Mouse (Mus musculus): ENCODE results near the gene Numbl.
"Not testable (repeated sequence)": the region's sequence is repeated elsewhere in the genome, so short reads cannot be mapped to it uniquely, and the experiment has no call there.

Numbl gene

DNA sequence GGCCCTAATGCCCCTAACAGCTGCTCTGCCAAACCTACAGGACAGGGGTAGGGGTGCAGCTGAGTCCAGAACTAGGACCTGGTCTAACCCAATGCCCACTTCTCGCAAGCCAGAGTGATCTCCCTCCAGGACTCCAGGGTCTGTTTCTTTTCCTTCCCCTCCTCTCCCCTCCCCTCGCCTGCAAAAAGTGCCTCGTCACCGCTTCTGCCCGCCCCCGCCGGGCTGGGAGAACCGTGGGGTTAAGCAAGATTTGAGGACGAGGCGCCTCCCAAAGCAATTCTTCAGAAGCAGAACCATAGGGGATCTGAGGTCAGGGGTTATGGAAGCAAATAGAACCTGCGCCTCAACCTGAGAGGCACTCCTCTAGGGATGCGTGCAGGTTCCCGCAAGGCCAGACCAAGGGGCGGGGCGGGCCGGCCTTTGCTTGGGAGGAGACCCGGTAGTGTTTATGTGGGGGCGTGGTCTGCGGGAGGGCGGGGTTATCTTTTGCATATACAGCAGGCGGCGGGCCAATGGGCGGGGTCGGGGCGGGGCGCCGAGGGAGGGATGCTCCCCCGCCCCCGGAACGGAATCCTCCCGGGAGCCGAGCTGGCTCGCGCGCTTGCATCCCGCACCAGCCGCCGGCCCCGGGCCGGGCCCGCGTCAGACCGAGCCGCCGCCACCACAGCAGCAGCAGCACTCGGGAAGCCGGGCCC, at the start of gene Numbl:
Numbl (plus strand) TSS at position 229 of the 695 bp plus-strand sequence.
- peak; percentile 99 to 100 for DNase-seq

DNA sequence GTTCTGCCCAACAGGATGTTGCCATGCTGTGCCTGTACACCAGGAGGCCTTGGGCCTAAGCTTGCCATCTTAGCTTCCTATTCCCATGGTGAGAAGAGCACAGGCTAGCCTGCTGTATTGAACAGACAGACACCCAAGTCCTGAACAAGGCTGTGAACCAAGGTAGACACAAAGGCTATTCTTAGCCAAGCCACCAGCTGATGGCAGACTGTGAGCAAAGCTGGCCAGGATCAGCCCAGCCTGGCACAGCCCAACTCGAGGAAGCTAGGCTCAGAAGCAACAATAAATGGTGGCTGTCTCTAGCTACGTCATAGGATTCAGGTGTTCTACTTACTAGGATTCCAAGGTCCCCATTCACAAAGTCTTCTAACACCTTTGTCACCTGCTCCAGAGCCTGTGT, 45.6 kb upstream of the Numbl start:
- DNase-seq = no peak

DNA sequence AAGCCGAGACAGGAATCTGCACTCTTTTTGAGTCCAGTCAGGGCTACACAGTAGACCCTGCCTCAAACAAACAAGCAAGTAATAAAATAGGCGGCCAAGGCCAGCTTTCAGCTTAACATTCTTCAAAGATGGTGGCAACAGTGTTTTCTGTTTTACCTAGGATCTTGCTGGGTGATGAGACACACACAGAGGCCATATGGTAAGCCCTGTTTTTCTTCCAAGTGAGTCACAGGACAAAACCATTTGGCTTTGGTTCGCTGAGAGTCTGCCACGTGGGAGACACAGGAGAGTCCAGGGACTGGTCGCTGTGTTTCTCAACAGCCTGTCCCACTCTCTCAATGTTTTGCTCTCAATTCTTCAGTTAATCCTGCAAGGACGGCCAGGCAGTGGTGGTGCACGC, 39.6 kb upstream of the Numbl start:
- peak; percentile 57 to 59 for DNase-seq

DNA sequence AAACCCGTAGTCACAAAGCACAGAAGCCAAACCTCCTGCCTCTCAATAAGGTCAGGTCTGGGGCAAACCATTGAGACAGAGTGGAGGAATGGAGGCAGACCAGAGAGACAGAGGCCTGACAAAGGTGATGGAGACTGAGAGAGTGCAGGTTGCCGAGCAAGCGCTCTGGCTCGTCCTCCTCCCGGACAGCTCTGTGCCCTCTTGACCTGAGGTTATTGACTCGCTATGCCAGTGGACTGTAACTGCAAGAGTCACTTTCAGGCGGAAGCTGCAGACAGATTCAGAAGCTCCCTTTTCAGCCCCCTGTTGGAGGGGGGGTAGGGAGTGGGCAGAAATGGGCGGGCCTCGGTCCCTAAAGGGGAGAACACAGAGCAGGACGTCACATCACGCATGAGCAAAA, 38.3 kb upstream of the Numbl start:
- no peak for DNase-seq

DNA sequence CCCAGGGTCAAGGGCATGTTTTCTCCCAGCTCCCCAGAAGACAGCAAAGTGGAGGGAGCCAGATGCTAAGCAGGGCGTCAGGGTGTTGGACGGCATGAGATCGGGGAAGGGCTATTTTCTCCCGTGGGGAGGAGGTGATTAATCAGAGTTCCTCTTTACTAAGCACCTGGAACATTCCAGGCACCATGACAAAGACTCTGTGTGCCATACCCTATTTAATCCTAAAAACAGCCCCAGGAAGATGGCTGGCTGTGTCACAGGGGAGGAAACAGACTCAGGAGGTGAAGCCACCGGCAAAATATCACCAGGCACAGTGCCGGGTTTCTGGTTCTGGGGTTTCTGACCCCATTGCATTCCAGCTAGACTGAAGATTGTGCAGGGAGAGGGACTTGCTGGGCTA, 36.3 kb upstream of the Numbl start:
- DNase-seq = no peak

DNA sequence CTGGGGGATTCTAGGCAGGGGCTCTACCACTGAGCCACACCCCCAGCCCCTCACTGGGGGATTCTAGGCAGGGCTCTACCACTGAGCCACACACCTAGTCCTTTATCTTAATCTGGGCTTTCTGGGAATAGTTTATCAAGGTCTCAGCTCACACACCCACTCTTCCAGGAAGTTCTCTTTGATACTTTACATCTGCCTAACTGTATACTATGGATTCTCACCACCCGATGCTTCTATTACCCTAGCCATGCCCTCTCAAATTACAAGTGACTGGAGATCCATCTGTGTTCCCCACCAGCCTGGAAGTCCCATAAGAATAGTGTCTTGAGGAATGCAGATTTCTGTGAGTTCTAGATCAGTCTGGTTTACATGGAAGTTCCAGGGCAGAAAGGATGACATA, 35.7 kb upstream of the Numbl start:
- DNase-seq = no peak

DNA sequence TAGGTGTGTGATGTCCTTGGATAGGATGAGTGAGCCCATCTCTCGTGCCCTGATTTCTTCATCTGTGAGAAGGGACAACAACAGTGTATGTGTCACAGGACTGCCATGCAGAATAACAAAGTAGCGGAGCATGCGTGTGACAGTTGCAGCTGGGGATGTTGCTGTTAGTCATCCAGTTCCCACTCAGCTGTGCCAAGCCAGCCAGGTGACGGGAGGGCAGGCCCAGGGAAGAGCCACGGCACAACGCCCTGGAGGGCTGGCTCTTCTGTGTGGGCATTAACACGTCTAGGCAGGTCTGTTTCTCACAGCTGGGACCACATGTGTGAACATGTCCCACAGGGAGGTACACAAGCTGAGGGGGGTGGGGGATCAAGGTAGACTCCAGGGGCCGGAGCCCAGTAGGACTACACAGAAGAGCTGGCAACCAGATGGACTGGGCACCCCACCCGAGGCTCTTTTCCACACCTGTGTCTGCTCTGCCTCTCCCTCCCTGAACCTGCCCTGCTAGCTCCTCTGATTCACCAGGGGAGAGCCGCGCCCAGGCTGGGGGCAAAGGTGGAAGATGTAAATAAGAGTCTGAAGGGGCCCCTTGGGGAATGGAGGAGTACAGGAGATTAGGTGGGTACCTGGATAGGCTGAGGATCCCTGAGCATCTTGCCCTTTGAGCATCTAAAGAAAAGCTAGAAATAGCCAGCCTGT, 33.2 kb upstream of the Numbl start:
- peak in 1 of 2 experiments; percentile 49 for DNase-seq

DNA sequence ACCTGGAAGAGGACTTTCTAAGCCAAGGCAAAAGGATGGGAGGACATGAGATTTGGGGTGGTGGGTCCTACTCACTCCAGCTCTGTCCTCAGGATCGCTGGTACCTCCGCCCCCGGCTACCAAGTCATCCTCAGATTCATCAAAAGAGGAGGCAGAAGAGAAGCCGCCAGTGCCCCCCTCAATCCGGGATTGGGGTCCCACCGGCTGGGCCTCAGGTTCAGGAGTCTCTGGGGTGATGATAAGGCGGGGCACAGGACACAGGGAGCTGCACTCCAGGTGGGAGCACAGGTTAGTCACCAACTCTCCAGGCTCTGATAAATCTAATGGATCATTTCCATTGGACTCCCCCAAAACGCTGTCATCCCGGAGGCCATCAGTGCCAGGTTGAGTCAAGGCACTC, 31.0 kb upstream of the Numbl start:
- peak in 1 of 2 experiments; percentile 31 for DNase-seq

DNA sequence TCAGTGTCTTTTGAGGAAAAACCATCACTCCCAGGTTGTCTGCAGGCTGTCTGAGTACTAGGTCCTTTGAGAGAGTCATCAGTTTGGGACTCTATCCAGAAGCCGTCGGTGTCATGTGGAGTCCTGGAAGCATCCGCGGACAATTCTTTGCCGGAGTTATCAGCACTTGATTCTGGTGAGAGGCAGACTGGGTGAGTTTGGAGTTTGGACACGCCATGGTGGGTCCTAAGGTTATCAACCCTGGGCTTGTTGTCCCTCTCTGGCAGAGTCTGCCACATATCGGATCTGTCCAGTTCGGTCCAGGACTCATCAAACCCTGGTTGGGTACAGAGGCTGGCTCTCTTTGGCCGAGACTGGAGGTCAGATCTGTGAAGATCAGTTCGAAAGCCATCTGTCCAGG, 30.6 kb upstream of the Numbl start:
- peak; percentile 69 to 73 for DNase-seq

DNA sequence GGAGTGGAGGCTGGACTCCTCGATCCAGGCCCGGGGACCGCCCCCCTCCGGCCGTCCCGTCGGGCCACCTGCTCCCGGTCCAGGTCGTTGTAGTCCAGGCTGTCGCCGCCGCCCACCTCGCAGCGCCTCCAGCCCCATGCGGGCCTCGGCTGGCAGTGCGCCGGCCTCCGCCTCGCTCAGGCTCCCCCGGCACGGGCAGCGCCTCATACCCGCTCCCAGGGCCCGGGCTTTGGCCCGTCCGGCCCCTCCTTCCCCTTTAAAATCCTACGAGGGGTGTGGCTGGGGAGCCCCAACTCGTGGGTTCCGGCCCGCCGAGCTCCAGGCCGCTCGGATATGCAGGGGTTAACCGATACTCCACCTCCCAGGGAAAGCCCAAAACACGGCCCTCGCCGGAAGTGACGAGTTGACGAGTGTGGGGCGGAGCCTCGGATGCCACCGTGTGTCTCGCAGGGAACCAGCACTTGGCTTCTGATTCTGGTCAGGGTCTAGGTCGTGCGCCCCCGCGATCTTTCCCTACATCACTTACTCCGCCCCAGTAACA, 29.9 kb upstream of the Numbl start, which contains the start of gene Itpkc:
Itpkc (minus strand) TSS at position 381 of the 541 bp plus-strand sequence.
- DNase-seq = peak; percentile 94 to 95

DNA sequence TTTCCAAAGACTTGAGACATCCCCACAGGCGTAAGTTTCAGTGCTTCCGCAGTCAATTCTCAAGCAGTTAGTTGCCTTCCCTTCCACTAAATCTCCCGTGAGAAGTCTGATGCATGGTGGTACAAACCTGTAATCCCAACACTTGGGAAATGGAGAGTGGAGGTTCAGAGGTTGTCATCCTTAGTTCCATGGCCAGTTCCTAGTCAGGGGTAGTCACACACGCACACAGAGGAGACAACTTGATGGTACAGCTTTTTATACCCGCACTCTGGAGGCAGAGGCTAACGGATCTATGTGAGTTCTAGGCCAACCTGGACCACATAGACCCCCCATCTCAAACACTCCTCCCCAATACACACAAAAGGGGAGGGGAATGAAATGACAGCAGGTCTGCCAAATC, 29.4 kb upstream of the Numbl start:
- no peak for DNase-seq

DNA sequence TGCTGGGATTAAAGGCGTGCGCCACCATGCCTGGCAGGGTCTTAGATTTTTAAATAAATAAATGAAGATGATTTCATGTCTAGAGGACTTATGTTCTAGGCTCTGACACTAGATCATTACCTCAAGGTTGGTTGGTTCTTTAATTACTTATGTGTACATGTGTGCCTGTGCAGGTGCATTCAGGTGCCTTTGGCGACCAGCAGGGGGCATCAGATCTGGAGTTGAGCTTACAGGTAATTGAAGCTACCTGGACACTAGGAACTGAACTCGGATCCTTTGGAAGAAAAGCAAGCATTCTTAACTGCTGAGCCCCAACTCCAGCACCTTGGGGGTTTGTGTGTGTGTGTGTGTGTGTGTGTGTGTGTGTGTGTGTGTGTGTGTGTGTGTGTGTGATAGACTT, 27.5 kb upstream of the Numbl start:
- DNase-seq = no peak

DNA sequence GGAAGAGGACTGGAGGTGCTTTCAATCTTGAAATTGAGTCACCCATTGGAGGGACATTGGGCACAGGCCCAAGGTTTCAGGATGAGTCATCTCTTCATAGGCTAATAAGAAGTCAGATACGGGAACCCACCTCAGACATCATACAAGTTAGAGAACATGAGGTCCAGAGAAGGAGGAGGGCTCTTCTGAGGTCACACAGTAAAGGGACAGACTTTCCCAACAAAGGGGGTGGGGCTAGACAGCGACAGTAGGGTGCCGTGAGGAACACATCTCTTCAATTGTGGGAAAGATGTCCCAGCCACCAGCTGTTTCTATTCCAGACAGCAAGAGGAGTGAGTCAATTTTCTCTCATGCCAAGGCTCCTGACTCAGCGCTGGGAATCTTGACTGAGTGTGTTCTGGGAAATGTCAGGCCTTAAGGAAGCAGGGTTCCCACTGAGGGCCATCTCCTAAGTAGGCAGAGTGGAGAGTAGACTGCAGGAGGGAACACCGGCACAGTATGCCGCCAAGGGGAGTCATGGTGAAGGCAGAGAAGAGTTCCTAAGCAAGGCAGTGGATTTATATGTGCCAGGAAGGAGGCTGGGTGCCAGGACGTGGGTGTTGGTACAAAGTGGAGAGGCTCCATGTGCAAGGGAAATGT, 26.4 kb upstream of the Numbl start:
- peak in 1 of 2 experiments; percentile 36 for DNase-seq

DNA sequence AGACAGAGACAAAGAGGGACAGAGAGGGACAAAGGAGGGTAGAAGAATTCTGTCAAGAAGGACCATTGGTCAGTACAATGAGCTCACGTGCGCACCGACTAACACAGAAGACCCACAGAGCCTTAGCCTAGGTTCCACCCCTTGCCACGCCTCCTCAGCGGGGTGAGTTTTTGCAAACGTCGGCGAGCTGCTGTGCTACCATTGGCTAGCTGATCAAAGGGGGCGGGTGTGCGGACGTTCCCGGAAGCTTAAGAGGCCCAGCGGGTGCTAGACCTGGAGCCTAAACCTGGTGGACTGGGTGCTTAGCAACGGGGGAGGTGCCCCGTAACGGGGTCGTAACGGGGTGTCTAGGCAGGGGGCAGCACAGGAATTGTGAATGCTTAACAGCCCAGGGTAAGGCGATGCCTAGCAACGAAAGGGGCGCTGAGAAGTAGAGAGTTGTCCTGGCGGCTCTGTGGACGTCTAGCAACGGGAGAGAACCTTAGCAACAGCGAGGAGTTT, 25.4 kb upstream of the Numbl start, which contains the start of gene Coq8b:
Coq8b (plus strand) TSS at position 243 of the 501 bp plus-strand sequence.
- peak; percentile 96 to 97 for DNase-seq

DNA sequence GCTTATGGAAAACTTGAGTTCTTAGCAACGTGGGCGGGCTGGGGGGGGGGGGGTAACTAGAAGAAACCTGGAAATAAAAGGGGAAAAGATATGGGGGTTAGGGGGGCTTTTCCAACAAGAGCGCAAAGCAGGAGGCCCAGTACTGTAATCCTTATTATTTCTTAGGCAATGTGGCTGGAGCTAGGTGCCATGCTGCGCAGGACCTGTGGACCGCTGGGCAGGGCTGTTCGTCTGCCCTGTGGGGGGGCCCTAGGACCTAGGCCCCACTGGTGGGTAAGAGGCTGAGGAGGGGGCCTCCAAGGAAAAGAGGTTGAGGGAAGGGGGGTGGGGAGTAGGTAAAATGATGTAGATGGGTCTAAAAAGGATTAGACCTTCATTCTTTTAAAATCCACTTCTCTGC, 24.9 kb upstream of the Numbl start:
- DNase-seq = peak in 1 of 2 experiments; percentile 37

DNA sequence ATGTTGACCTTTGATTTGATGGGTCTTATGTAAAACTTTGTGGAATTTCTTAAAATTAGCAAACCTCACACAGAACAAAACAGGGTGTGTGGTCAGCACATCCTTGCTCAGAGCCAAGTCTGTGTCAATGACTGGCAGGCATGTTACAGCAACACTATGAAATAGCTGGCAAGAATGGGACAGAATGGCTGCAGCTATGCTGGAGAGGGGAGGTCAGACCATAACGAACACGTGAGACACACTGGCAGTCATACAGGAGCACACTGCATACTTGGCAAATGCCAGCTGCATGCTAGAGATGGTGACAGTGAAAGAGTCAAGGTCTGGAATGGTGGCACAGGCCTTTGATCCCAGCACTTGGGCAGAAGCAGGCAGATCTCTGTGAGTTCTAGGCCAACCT, 22.5 kb upstream of the Numbl start:
- no peak for DNase-seq

DNA sequence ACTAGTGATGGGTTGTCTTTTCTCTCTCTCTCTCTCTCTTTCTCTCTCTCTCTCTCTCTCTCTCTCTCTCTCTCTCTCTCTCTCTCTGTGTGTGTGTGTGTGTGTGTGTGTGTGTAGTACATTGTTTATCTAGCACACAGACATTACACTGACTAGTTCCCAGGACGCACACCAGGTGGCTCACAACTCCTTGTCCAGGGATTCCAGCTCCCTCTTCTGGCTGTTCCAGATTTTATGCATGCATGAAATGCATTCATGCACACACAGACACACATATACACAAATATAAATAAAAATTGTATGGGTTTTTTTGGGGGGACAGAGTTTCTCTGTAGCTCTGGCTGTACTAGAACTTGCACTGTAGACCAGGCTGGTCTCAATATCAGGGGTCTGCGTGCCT, 20.7 kb upstream of the Numbl start:
- DNase-seq = no peak

DNA sequence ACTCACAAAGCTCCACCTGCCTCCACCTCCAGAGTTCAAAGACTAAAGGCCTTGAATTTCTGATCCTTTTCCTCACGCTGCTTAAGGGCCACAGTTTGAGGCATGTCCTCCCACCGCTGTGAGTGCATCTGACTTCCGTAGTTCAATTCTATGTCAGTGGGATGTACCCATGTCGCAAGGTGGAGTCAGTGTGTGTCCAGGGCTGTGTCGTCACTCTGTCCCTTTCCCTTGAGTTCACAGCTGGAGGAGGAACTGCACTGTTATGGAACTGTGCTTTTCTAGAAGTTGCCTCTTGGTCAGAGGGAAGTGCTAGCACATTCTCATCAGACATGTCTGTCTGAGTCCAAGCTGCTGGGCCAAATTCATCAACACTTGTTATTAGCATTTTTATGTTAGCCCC, 19.7 kb upstream of the Numbl start:
- no peak for DNase-seq

DNA sequence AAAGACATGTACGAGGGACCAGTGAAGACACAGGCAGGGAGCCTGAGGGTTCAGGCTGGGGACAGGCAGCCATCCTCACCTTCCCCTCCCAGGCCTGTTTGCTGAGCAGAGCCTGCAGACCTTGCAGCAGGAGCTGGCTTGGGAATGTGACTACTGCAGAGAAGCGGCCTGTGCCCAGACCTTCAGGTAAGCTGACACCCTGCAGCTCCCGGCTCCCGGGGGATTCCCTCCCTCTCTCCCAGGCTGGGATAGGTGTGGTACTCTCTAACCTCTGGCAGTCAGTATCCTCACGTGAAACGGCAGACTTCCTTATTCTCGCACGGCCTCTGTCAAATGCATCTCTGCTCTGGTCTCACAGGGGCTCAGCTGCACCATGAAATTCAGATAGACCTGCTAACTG, 15.0 kb upstream of the Numbl start:
- DNase-seq = no peak

DNA sequence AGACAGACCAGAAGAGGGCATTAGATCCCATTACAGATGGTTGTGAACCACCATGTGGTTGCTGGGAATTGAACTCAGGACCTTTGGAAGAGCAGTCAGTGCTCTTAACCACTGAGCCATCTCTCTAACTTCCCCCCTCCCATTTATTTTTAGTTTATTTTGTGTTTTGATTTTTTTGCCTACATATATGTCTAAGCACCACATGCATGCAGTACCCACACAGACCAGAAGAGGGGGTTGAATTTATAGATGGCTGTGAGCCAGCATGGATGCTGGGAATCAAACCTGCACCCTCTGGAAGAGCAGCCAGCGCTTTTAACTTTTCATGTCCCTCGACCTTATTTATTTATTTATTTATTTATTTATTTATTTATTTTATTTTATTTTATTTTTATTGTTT, 14.1 kb upstream of the Numbl start:
- DNase-seq = not testable (repeated sequence)

DNA sequence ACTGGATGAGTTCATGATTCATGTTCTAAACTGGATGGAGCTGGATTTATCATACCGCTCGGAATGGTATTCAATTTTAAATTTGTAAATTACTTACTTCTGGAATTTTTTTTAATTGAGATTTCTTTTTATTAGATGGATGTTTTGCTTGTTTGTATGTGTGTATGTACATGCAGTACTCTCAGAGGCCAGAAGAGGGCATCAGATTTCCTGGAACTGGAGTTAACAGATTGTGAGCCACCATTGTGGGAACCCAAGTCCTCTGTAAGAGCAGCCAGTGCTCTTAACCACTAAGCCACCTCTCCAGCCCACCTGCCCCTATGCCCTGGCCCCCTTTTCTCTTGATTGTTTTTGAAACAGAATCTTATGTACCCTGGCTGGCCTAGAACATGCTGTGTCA, 9.1 kb upstream of the Numbl start:
- peak; percentile 71 to 77 for DNase-seq

DNA sequence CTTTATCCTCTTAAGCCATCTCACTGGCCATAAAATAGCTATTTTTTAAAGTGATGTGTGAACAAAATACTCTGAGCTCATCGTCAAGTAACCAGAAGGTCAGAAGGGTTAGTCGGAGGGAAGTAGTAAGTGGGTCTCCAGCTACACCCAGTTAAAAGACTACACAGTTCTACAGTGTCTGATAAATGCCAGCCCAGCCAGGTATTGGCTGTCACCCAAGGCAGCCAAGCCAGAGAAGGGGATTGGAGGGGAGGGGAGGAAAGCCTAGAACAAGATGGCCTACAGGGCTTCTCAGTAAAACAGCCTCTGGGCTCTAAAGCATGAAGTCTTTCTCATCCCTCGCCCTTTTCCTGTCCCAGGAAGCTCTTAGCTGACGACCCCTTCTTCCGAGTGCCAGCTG, 8.3 kb upstream of the Numbl start:
- DNase-seq = peak; percentile 86 to 89

DNA sequence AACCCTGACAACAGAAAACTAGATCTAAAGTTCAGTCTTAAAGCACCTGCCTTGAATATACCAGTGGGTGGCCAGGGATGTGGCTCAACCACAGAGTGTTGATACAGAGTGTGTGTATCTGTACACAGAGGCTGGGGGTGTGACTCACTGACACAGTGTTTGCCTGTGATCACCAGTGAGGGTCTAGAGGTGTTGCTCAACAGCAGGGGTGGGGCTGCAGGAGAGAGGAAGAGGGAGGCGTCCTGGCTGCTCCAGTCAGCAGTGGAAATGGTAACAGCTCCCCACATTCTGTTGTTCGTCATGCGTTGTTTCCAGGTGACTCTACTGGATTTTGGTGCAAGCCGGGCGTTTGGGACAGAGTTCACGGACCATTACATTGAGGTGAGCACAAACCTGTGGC, 6.3 kb upstream of the Numbl start:
- no peak for DNase-seq
